Mouse (Mus musculus) C2C12 (cell line): Measurements from ENCODE around the gene Prkrip1. TPM values are rescaled to one million over a fixed set of nuclear protein-coding genes. Genes with fewer than 3 reads are reported as not detected.

ENCODE experiments used
- H3K27me3 ChIP-seq: one replicate; pipeline ENCODE4 v1.6.1; 2011; ENCODE audit not compliant: control insufficient read depth, insufficient read depth, insufficient read length
- H3K36me3 ChIP-seq: one replicate; pipeline ENCODE4 v1.6.1; 2011; ENCODE audit not compliant: control insufficient read depth, insufficient read depth
- H3K4me3 ChIP-seq: one replicate; pipeline ENCODE4 v1.5.1; 2011; ENCODE audit warnings: mild to moderate bottlenecking, control low read depth; ENCODE audit not compliant: poor library complexity, insufficient read depth, severe bottlenecking
- H3K79me2 ChIP-seq: one replicate; pipeline ENCODE4 v1.6.1; 2011; ENCODE audit not compliant: control insufficient read depth, insufficient read depth
- H3K79me3 ChIP-seq: one replicate; pipeline ENCODE4 v1.6.1; 2011; ENCODE audit warnings: low read depth, control low read depth
- H3ac ChIP-seq: one replicate; pipeline ENCODE3; 2011; ENCODE audit warnings: low read depth; ENCODE audit not compliant: control insufficient read depth, insufficient read length
- CEBPB ChIP-seq: IDR thresholded peaks from one replicate; pipeline ENCODE4 v1.6.1; 2011; ENCODE audit warnings: low read depth, mild to moderate bottlenecking, control low read depth, moderate library complexity
- CTCF ChIP-seq: IDR thresholded peaks from one replicate; pipeline ENCODE4 v1.5.1; 2011; ENCODE audit not compliant: control insufficient read depth, insufficient read depth, insufficient read length
- FOSL1 ChIP-seq: IDR thresholded peaks from one replicate; pipeline ENCODE4 v1.8.0; 2011; ENCODE audit warnings: mild to moderate bottlenecking, low read length; ENCODE audit not compliant: poor library complexity, insufficient read depth, severe bottlenecking
- MAX ChIP-seq: IDR thresholded peaks from one replicate; pipeline ENCODE4 v1.6.1; 2011; ENCODE audit warnings: mild to moderate bottlenecking, control low read depth
- MYOD1 ChIP-seq: IDR thresholded peaks from one replicate; pipeline ENCODE4 v1.6.1; 2011; ENCODE audit warnings: low read depth; ENCODE audit not compliant: control insufficient read depth, insufficient read length
- MYOG ChIP-seq: IDR thresholded peaks from one replicate; pipeline ENCODE4 v1.6.1; 2011; ENCODE audit not compliant: control insufficient read depth, insufficient read length; ENCODE audit errors: extremely low read depth
- USF1 ChIP-seq: IDR thresholded peaks from one replicate; pipeline ENCODE4 v1.6.1; 2011; ENCODE audit warnings: low read depth, mild to moderate bottlenecking, control low read depth, moderate library complexity
- polyA plus RNA-seq: library from polyadenylated mRNA; unstranded; fragments of >200 nt; fragmentation: generic; extraction: Trizol; gene quantifications from one replicate; pipeline ENCODE4 v1.2.1, GENCODE M21; 2012; ENCODE audit warnings: missing spikeins

Prkrip1 gene
- polyA plus RNA-seq, 1 experiment = 53.5 TPM

DNA sequence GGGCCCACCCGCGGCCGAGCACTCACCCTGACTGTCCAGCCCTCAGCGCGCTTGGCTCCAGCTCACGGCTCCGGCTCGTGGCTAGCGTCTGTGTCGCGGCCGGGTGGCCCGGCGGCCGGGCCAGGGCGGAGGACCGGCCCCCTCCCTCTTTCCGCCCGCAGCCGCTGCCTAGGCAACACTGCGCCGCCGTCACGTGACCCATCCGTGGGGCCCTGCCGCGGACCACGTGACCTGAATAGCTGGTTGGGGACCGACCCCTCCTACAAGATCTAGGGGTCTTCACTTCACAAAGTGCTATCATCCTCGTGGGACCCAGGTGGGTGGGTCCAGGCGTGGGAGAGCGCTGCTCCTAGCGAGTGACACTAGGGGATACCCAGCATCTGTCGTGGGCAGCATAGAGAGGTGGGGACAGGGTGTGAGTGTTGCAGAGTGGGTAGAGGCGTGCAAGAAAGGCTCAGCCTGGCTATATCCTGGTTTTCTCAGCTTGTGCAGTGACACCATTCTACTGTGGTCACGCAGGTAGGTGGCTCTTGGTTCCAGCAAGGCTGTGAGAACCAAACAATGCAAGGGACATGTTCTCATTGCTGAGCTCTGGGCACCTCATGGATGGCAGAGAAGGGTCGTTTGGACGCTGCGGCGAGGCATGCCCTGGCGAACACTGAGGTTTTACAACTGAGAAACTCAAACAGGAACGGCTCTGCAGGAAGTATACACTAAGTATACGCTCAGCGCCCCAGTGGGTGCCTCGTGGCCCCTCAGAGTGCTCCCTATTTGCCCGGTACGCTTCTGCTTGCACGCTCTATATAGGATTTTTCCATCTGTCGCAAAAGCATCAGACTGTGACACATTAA, 28.0 kb downstream of the Prkrip1 start, which contains the start of gene Orai2:
TSS of gene Orai2 (minus strand) at position 202 of the 851 bp plus-strand sequence.
- Histone ChIP-seq H3ac (peak within 1 kb of the TSS; percentile 89), H3K79me3 (peaks cover 21% of the 10 kb centered on the region), H3K27me3 (no peaks in the 10 kb centered on the region), H3K36me3 (peaks cover 24% of the 10 kb centered on the region), H3K79me2 (peaks cover 46% of the 10 kb centered on the region), H3K4me3 (peak within 1 kb of the TSS; percentile 63)
- TF ChIP-seq USF1 = peak; percentile 97
- no peak for TF ChIP-seq MAX

GRCm38 (mm10) chr5:136169626-136170511, 28.9 kb downstream of the Prkrip1 start:
- no peaks in the 10 kb centered on the region for H3K27me3 ChIP-seq
- H3ac ChIP-seq = peak overlapping the region; percentile 89
- H3K79me2 ChIP-seq = peaks cover 47% of the 10 kb centered on the region
- peaks cover 32% of the 10 kb centered on the region for H3K36me3 ChIP-seq
- no peak for TF ChIP-seq FOSL1
- TF ChIP-seq MYOD1 = no peak
- TF ChIP-seq MYOG = no peak
- TF ChIP-seq CTCF = no peak
- peak overlapping the region; percentile 63 for H3K4me3 ChIP-seq
- peaks cover 21% of the 10 kb centered on the region for H3K79me3 ChIP-seq

- H3K36me3 ChIP-seq = peaks cover 44% of the 10 kb centered on the region
- no peak overlapping the region for H3ac ChIP-seq
- TF ChIP-seq FOSL1 = no peak
- TF ChIP-seq MYOD1 = no peak
- TF ChIP-seq USF1 = no peak
- no peak for TF ChIP-seq CTCF
- TF ChIP-seq CEBPB = no peak
- TF ChIP-seq MAX = no peak
- peaks cover 21% of the 10 kb centered on the region for H3K79me3 ChIP-seq
- peaks cover 47% of the 10 kb centered on the region for H3K79me2 ChIP-seq
- H3K27me3 ChIP-seq = no peaks in the 10 kb centered on the region
- no peak overlapping the region for H3K4me3 ChIP-seq
Observed at GRCm38 (mm10) chr5:136168071-136168470, 30.7 kb downstream of the Prkrip1 start.

GRCm38 (mm10) chr5:136167296-136167695, 31.5 kb downstream of the Prkrip1 start:
- Histone ChIP-seq H3ac (no peak overlapping the region), H3K27me3 (no peaks in the 10 kb centered on the region), H3K79me2 (peaks cover 47% of the 10 kb centered on the region), H3K4me3 (no peak overlapping the region), H3K36me3 (peaks cover 45% of the 10 kb centered on the region), H3K79me3 (peaks cover 21% of the 10 kb centered on the region)
- TF ChIP-seq FOSL1 (no peak), CEBPB (no peak), MYOD1 (no peak), USF1 (no peak), MYOG (no peak), MAX (no peak), CTCF (no peak)

DNA sequence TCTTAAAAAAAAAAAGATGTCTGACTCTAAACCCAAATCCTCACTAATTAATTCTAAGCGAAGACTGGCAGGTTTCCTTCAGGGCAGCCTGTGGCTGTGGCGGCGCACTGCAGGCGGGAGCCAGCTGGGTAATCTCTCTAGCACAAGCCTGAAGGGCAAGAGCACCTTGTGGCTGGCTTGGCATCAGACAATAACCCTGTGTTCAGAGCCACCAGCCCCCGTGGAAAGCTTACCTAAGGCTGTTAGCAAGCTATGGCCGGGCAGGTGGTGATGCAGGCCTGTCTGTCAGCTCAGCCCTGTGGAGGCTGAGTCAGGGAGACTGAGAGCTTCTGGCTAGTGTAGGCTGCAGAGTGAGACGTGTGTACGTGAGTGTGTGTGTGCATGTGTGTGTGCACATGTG, 33.5 kb downstream of the Prkrip1 start:
- Histone ChIP-seq H3K36me3 (peaks cover 61% of the 10 kb centered on the region), H3K79me2 (peaks cover 46% of the 10 kb centered on the region), H3K4me3 (no peak overlapping the region), H3K27me3 (no peaks in the 10 kb centered on the region), H3ac (no peak overlapping the region), H3K79me3 (peaks cover 21% of the 10 kb centered on the region)
- no peak for TF ChIP-seq FOSL1
- no peak for TF ChIP-seq CEBPB
- TF ChIP-seq CTCF = no peak
